Mouse (Mus musculus): ENCODE measurements around the gene Serinc5. TPM values are rescaled to one million over a fixed set of nuclear protein-coding genes. Genes with fewer than 3 reads are reported as not detected.

The Serinc5 gene
- 14.9 TPM for polyA plus RNA-seq (2014; fragmentation: Illumina TruSeq; extraction: RNeasy Lipid Tissue Mini Kit (QIAGEN cat#74804); ENCODE audit: low read depth, low replicate concordance)

DNA sequence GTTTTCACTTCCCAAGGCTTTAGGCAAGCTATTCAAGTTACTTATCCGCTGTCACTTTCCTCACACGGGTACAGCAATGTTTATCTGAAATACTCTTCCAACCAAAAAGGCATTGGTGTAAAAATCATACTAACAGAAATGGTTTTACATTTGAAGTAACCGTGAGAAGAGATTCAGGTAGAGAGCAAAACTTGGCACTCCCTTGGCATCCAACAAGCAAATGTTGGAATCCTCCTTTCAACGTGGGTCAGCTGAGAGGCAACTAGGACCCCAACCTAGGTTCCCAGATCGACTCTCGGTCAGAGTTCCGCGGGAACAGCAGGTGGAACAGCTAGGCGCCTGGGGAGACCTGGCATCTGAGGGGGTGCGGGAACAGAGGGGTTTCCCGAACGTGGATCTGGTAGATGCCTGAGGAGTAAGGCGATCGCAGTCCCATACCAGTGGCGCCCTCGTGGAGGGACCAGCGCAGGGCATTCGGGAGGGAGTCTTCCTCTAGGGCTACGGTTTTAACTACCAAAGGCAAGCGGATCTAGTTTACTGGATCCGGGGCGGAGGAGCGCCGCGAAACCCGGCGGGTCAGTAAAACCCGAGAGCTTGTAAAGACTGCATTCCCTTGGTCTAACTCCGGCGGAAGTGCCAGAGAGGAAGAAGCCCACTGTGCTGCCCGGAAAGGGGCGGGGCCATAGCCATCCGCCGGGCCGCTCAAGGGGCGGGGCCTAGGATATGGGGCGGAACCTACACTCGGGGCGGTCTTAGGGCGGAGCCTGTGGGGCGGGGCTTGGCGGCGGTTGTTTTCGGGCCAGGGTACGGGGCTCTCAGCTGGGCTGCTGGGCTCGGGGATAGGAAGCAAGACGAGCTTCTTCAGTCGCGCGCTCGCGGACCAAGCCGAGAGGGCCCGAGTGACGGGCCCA, at the start of gene Serinc5:
Serinc5 (plus strand) TSS at position 781 of the 911 bp plus-strand sequence.

DNA sequence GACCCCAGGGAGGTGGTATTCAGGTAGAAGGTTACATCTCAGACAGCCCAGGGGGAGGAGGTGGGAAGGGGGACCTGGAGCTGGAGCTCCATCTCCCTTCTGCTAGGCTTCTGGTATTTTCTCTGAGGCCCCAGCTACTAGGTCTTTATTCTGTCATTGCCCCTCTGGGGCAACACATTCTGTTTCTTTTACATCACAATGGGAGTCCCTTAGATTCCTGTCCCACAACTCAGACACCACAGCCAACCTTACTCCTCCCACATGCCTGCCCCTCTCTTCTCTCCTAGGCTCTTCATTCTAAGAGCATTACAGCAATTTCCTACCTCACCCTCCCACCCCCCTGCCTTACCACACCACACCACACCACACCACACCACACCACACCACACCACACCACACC, 34.8 kb upstream of the Serinc5 start, which contains the start of gene Spz1:
Spz1 (minus strand) TSS at position 101 of the 400 bp plus-strand sequence.

Other genes with a start within 250 kb of the Serinc5 start
- gene Ankrd34b, start 185.2 kb upstream of the Serinc5 start, polyA plus RNA-seq (2014; fragmentation: Illumina TruSeq; extraction: RNeasy Lipid Tissue Mini Kit (QIAGEN cat#74804); ENCODE audit: low read depth, low replicate concordance) = 1.5 TPM
- 19.6 TPM for gene Fam151b, start 127.1 kb upstream of the Serinc5 start, polyA plus RNA-seq (2014; fragmentation: Illumina TruSeq; extraction: RNeasy Lipid Tissue Mini Kit (QIAGEN cat#74804); ENCODE audit: low read depth, low replicate concordance)
- 48.1 TPM for gene Zfyve16, start 80.2 kb upstream of the Serinc5 start, polyA plus RNA-seq (2014; fragmentation: Illumina TruSeq; extraction: RNeasy Lipid Tissue Mini Kit (QIAGEN cat#74804); ENCODE audit: low read depth, low replicate concordance)
- not detected for gene Spz1, start 34.9 kb upstream of the Serinc5 start, polyA plus RNA-seq (2014; fragmentation: Illumina TruSeq; extraction: RNeasy Lipid Tissue Mini Kit (QIAGEN cat#74804); ENCODE audit: low read depth, low replicate concordance)
- 0.24 TPM for gene Thbs4, start 183.7 kb downstream of the Serinc5 start, polyA plus RNA-seq (2014; fragmentation: Illumina TruSeq; extraction: RNeasy Lipid Tissue Mini Kit (QIAGEN cat#74804); ENCODE audit: low read depth, low replicate concordance)
- 19.9 TPM for gene Mtx3, start 233.7 kb downstream of the Serinc5 start, polyA plus RNA-seq (2014; fragmentation: Illumina TruSeq; extraction: RNeasy Lipid Tissue Mini Kit (QIAGEN cat#74804); ENCODE audit: low read depth, low replicate concordance)